Mouse (Mus musculus) midbrain, postnatal 0 days (tissue): ENCODE data around the gene Kcnj15. TPM values are rescaled to one million over a fixed set of nuclear protein-coding genes. Genes with fewer than 3 reads are reported as not detected.

Experiments
- ATAC-seq: fragments of 200-750 bp; cut with Nextera tagmentation; 2 replicates; pipeline ENCODE4 v1.8.0; 2017; ENCODE audit warnings: moderate number of reproducible peaks, mild to moderate bottlenecking, moderate TSS enrichment, moderate library complexity; ENCODE audit not compliant: low FRiP score
- DNase-seq: peaks from one replicate; pipeline ENCODE4 v3.0.0-alpha.2; 2015; ENCODE audit warnings: low spot score
- H3K27ac ChIP-seq: fragments of 300-500 bp; sonication (generic); 2 replicates; pipeline ENCODE4 v1.5.1; 2014; ENCODE audit warnings: low read depth, mild to moderate bottlenecking, low read length, mixed read lengths
- H3K27me3 ChIP-seq: fragments of 300-500 bp; sonication (generic); 2 replicates; pipeline ENCODE4 v1.6.1; 2014; ENCODE audit warnings: low read length, control low read depth, mixed read lengths; ENCODE audit not compliant: insufficient read depth
- H3K36me3 ChIP-seq: fragments of 300-500 bp; sonication (generic); 2 replicates; pipeline ENCODE4 v1.6.1; 2014; ENCODE audit warnings: low read length, control low read depth, mixed read lengths; ENCODE audit not compliant: insufficient read depth
- H3K4me1 ChIP-seq: fragments of 300-500 bp; sonication (generic); 2 replicates; pipeline ENCODE4 v1.6.1; 2014; ENCODE audit warnings: mild to moderate bottlenecking, control low read depth, antibody characterized with exemption, low read length, mixed read lengths; ENCODE audit not compliant: insufficient read depth
- H3K4me2 ChIP-seq: fragments of 300-500 bp; sonication (generic); 2 replicates; pipeline ENCODE4 v1.6.1; 2014; ENCODE audit warnings: low read depth, mild to moderate bottlenecking, low read length, mixed read lengths; ENCODE audit not compliant: poor library complexity, severe bottlenecking
- H3K4me3 ChIP-seq: fragments of 300-500 bp; sonication (generic); 2 replicates; pipeline ENCODE4 v1.5.1; 2014; ENCODE audit warnings: low read depth, mild to moderate bottlenecking, low read length, moderate library complexity
- H3K9ac ChIP-seq: fragments of 300-500 bp; sonication (generic); replicated peaks from 2 replicates; pipeline ENCODE4 v1.6.1; 2014; ENCODE audit warnings: mild to moderate bottlenecking, low read length, moderate library complexity, mixed read lengths; ENCODE audit not compliant: poor library complexity, severe bottlenecking
- H3K9me3 ChIP-seq: fragments of 300-500 bp; sonication (generic); 2 replicates; pipeline ENCODE4 v1.6.1; 2016; ENCODE audit warnings: low read length, control low read depth
- CTCF ChIP-seq: IDR thresholded peaks from 2 replicates; pipeline ENCODE4 v1.5.1; 2016; ENCODE audit warnings: antibody characterized with exemption, mild to moderate bottlenecking
- WGBS: fragments of 180-500 bp; shearing (Covaris S2); extraction: QIAGEN DNeasy Blood & Tissue Kit; methylation state at CpG from one replicate; pipeline ENCODE4 v1.1.7; 2014; 5-methylcytosine and 5-hydroxymethylcytosine counted together
- polyA plus RNA-seq: library from polyadenylated mRNA; unstranded; fragments of >200 nt; fragmentation: Nextera tagmentation; extraction: Ambion mirVana; gene quantifications from 2 replicates; pipeline ENCODE4 v1.2.1, GENCODE M21; 2015
- total RNA-seq: library from RNA; depleted of rRNA; stranded (reverse); fragments of >200 nt; gene quantifications from 2 replicates; pipeline ENCODE4 v1.2.3, GENCODE M21; 2014

Kcnj15 gene
- total and polyA plus RNA-seq, 2 experiments from 2014 or later: 0.06 TPM; not detected in 1

- 80% methylated on average over 5 of the region's 5 CpGs for WGBS
- no peak overlapping the region for H3K27ac ChIP-seq
- no peak overlapping the region for H3K9ac ChIP-seq
- H3K4me2 ChIP-seq: no peak overlapping the region
- DNase-seq (no peak), ATAC-seq (no peak)
- TF ChIP-seq CTCF: no peak
- no peaks in the 10 kb centered on the region for H3K36me3 ChIP-seq
- H3K9me3 ChIP-seq: no peaks in the 10 kb centered on the region
- no peak overlapping the region for H3K4me3 ChIP-seq
- H3K27me3 ChIP-seq: no peaks in the 10 kb centered on the region
- H3K4me1 ChIP-seq: no peaks in the 10 kb centered on the region
These were observed 40.5 kb upstream of the Kcnj15 start for GRCm38 (mm10) chr16:95216824-95217223.

- ATAC-seq (no peak), DNase-seq (no peak)
- Histone ChIP-seq H3K36me3 (no peaks in the 10 kb centered on the region), H3K27me3 (no peaks in the 10 kb centered on the region), H3K9ac (no peak overlapping the region), H3K27ac (no peak overlapping the region), H3K4me2 (no peak overlapping the region), H3K9me3 (no peaks in the 10 kb centered on the region), H3K4me3 (no peak overlapping the region), H3K4me1 (no peaks in the 10 kb centered on the region)
- TF ChIP-seq CTCF: no peak
- WGBS: 81% methylated on average over 5 of the region's 5 CpGs
These were observed 38.6 kb upstream of the Kcnj15 start for GRCm38 (mm10) chr16:95218783-95219182.

- H3K27ac ChIP-seq: no peak overlapping the region
- 50% methylated on average over 2 of the region's 2 CpGs for WGBS
- H3K36me3 ChIP-seq: no peaks in the 10 kb centered on the region
These were observed 37.9 kb upstream of the Kcnj15 start for GRCm38 (mm10) chr16:95219459-95219858.

GRCm38 (mm10) chr16:95221051-95221450 lies 36.3 kb upstream of the Kcnj15 start:
- Histone ChIP-seq H3K27ac (no peak overlapping the region), H3K27me3 (no peaks in the 10 kb centered on the region), H3K9ac (no peak overlapping the region), H3K4me1 (no peaks in the 10 kb centered on the region), H3K4me2 (no peak overlapping the region), H3K36me3 (no peaks in the 10 kb centered on the region), H3K9me3 (no peaks in the 10 kb centered on the region), H3K4me3 (no peak overlapping the region)
- 66% methylated on average over 4 of the region's 4 CpGs for WGBS
- no peak for ATAC-seq
- TF ChIP-seq CTCF: no peak
- DNase-seq: no peak

More at GRCm38 (mm10) chr16:95219459-95219858, 37.9 kb upstream of the Kcnj15 start:
- TF ChIP-seq CTCF: no peak
- Histone ChIP-seq H3K9me3 (no peaks in the 10 kb centered on the region), H3K27me3 (no peaks in the 10 kb centered on the region), H3K9ac (no peak overlapping the region), H3K4me1 (no peaks in the 10 kb centered on the region), H3K4me2 (no peak overlapping the region), H3K4me3 (no peak overlapping the region)
- DNase-seq: no peak
- ATAC-seq: no peak

GRCm38 (mm10) chr16:95222026-95222718 lies 35.2 kb upstream of the Kcnj15 start:
- Histone ChIP-seq H3K4me3 (no peak overlapping the region), H3K9ac (no peak overlapping the region; the same call in 1 of the 2 replicates), H3K4me2 (no peak overlapping the region), H3K36me3 (no peaks in the 10 kb centered on the region), H3K9me3 (no peaks in the 10 kb centered on the region), H3K27me3 (no peaks in the 10 kb centered on the region), H3K4me1 (no peaks in the 10 kb centered on the region), H3K27ac (no peak overlapping the region)
- DNase-seq: no peak
- TF ChIP-seq CTCF: no peak
- ATAC-seq: no peak
- WGBS: 66% methylated on average over 7 of the region's 7 CpGs

- Histone ChIP-seq H3K4me3 (no peak overlapping the region), H3K27me3 (no peaks in the 10 kb centered on the region), H3K9me3 (no peaks in the 10 kb centered on the region), H3K36me3 (no peaks in the 10 kb centered on the region), H3K4me1 (no peaks in the 10 kb centered on the region), H3K27ac (no peak overlapping the region), H3K9ac (no peak overlapping the region), H3K4me2 (no peak overlapping the region)
- 87% methylated on average over 8 of the region's 8 CpGs for WGBS
- no peak for ATAC-seq
- no peak for TF ChIP-seq CTCF
- no peak for DNase-seq
These were observed 33.9 kb upstream of the Kcnj15 start for GRCm38 (mm10) chr16:95223435-95223834.
